Mouse (Mus musculus) heart, embryonic 13.5 days (tissue): ENCODE measurements at regions not wholly inside any gene's neighbourhood (a gene's known extent, or its start where the extent isn't known, plus 50 kb on each side); places are given as distances from the start of the nearest gene placed in this dataset. TPM values are rescaled to one million over a fixed set of nuclear protein-coding genes. Genes with fewer than 3 reads are reported as not detected.

Experiments used
- microRNA-seq: library from miRNA; unstranded; fragments of <30 nt; microRNA quantifications from one replicate; pipeline ENCODE4, GENCODE M21; 2016

Small RNA genes in the stretch of these regions (microRNA-seq; reads per million reads assigned to microRNA genes)
- not detected for gene Mir6401
